Mouse (Mus musculus): ENCODE measurements around the gene Cabcoco1.

DNA sequence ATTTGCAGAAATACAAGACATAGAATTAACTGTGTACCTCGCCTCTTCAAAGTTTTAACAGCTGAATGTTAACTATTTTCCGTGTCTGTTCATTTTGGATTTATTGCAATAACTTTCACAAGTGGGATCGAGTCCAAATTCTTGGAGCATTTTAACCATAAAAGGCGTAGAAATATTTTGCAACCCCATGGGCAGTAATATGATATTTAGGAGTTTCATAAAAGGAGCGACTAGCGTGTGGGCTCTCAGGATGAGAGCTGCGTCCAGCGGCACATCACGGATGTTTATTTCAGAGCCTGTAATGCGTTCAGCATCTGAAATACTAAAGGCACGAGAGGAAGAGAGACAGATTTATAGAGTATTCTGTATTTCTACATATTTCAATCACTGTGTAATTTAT is 50.1 kb downstream of the Cabcoco1 start:
- TF ChIP-seq POLR2A (IDR thresholded peaks at IDR 0.05; ENCODE audit: extremely low read depth, insufficient read depth, low read length) = no peak
- no peak for TF ChIP-seq CTCF (IDR thresholded peaks at IDR 0.05; ENCODE audit: extremely low read depth, insufficient read depth, low read length)
